Mouse (Mus musculus) heart, postnatal 0 days (tissue): ENCODE data around the gene Tbx2. TPM values are rescaled to one million over a fixed set of nuclear protein-coding genes. Genes with fewer than 3 reads are reported as not detected.

Experiments used
- ATAC-seq: fragments of 200-750 bp; cut with Nextera tagmentation; 2 replicates; pipeline ENCODE4 v1.8.0; 2017; ENCODE audit warnings: low read depth, moderate number of reproducible peaks, moderate library complexity; ENCODE audit not compliant: insufficient read depth
- DNase-seq: peaks from one replicate; pipeline ENCODE4 v3.0.0-alpha.2; 2016; ENCODE audit warnings: low spot score
- H3K27ac ChIP-seq: fragments of 300-500 bp; sonication (generic); 2 replicates; pipeline ENCODE4 v1.5.1; 2014; ENCODE audit warnings: low read depth, mild to moderate bottlenecking
- H3K27me3 ChIP-seq: fragments of 300-500 bp; sonication (generic); 2 replicates; pipeline ENCODE4 v1.6.1; 2014; ENCODE audit warnings: low read length, mixed read lengths; ENCODE audit not compliant: control insufficient read depth, insufficient read depth
- H3K36me3 ChIP-seq: fragments of 300-500 bp; sonication (generic); replicated peaks from 2 replicates; pipeline ENCODE4 v1.6.1; 2014; ENCODE audit warnings: low read length, mixed read lengths; ENCODE audit not compliant: control insufficient read depth, insufficient read depth
- H3K4me1 ChIP-seq: fragments of 300-500 bp; sonication (generic); 2 replicates; pipeline ENCODE4 v1.6.1; 2014; ENCODE audit warnings: antibody characterized with exemption; ENCODE audit not compliant: control insufficient read depth, insufficient read depth
- H3K4me2 ChIP-seq: fragments of 300-500 bp; sonication (generic); 2 replicates; pipeline ENCODE4 v1.6.1; 2014; ENCODE audit warnings: low read depth, mild to moderate bottlenecking, low read length, moderate library complexity
- H3K4me3 ChIP-seq: fragments of 300-500 bp; sonication (generic); 2 replicates; pipeline ENCODE4 v1.5.1; 2014; ENCODE audit warnings: low read depth, low read length
- H3K9ac ChIP-seq: fragments of 300-500 bp; sonication (generic); replicated peaks from 2 replicates; pipeline ENCODE4 v1.6.1; 2014; ENCODE audit warnings: low read depth, low read length, mixed read lengths
- H3K9me3 ChIP-seq: fragments of 300-500 bp; sonication (generic); replicated peaks from 2 replicates; pipeline ENCODE4 v1.6.1; 2016; ENCODE audit warnings: low read length; ENCODE audit not compliant: control insufficient read depth
- CTCF ChIP-seq: IDR thresholded peaks from 2 replicates; pipeline ENCODE4 v1.5.1; 2016; ENCODE audit warnings: antibody characterized with exemption, control low read depth, low read depth
- EP300 ChIP-seq: IDR thresholded peaks from 2 replicates; pipeline ENCODE4 v1.6.1; 2016; ENCODE audit warnings: antibody characterized with exemption, low read depth
- WGBS: fragments of 180-500 bp; shearing (Covaris S2); extraction: QIAGEN DNeasy Blood & Tissue Kit; methylation state at CpG from one replicate; pipeline ENCODE4 v1.1.7; 2014; 5-methylcytosine and 5-hydroxymethylcytosine counted together
- polyA plus RNA-seq: library from polyadenylated mRNA; unstranded; fragments of >200 nt; fragmentation: Nextera tagmentation; extraction: Ambion mirVana; gene quantifications from 2 replicates; pipeline ENCODE4 v1.2.1, GENCODE M21; 2015
- total RNA-seq: library from RNA; depleted of rRNA; stranded (reverse); fragments of >200 nt; gene quantifications from 2 replicates; pipeline ENCODE4 v1.2.3, GENCODE M21; 2014; ENCODE audit warnings: low replicate concordance

Tbx2 gene
- total and polyA plus RNA-seq, 2 experiments from 2014 or later = 1.3 to 8.5 TPM

- TF ChIP-seq EP300 = no peak
- no peak for TF ChIP-seq CTCF
- Histone ChIP-seq H3K9me3 (no peaks in the 10 kb centered on the region), H3K4me2 (no peak overlapping the region), H3K36me3 (no peaks in the 10 kb centered on the region), H3K4me1 (peaks cover 12% of the 10 kb centered on the region), H3K27ac (no peak overlapping the region), H3K9ac (no peak overlapping the region), H3K27me3 (peaks cover 41% of the 10 kb centered on the region), H3K4me3 (no peak overlapping the region)
- DNase-seq (no peak), ATAC-seq (no peak)
- WGBS = 75% methylated on average over 11 of the region's 11 CpGs
Measured at GRCm38 (mm10) chr11:85807353-85807752, 25.0 kb upstream of the Tbx2 start.

GRCm38 (mm10) chr11:85811229-85811628, 21.1 kb upstream of the Tbx2 start:
- no peak for TF ChIP-seq EP300
- TF ChIP-seq CTCF = no peak
- no peak for DNase-seq
- Histone ChIP-seq H3K36me3 (no peaks in the 10 kb centered on the region), H3K4me2 (no peak overlapping the region), H3K9me3 (no peaks in the 10 kb centered on the region), H3K4me3 (no peak overlapping the region), H3K9ac (no peak overlapping the region), H3K27me3 (peaks cover 42% of the 10 kb centered on the region), H3K4me1 (no peaks in the 10 kb centered on the region; the same call in 1 of the 2 replicates), H3K27ac (no peak overlapping the region)
- 65% methylated on average over 4 of the region's 4 CpGs for WGBS
- no peak for ATAC-seq

GRCm38 (mm10) chr11:85811676-85812075, 20.7 kb upstream of the Tbx2 start:
- no peak overlapping the region for H3K27ac ChIP-seq
- 89% methylated on average over 5 of the region's 5 CpGs for WGBS
- ATAC-seq = no peak

GRCm38 (mm10) chr11:85812201-85812966, 20.0 kb upstream of the Tbx2 start:
- Histone ChIP-seq H3K9me3 (no peaks in the 10 kb centered on the region), H3K4me2 (no peak overlapping the region), H3K36me3 (no peaks in the 10 kb centered on the region), H3K27me3 (peaks cover 41% of the 10 kb centered on the region), H3K4me3 (no peak overlapping the region), H3K9ac (no peak overlapping the region), H3K27ac (no peak overlapping the region), H3K4me1 (no peaks in the 10 kb centered on the region; the same call in 1 of the 2 replicates)
- ATAC-seq (no peak), DNase-seq (no peak)
- TF ChIP-seq CTCF (no peak), EP300 (no peak)
- WGBS = 91% methylated on average over 12 of the region's 12 CpGs

More at GRCm38 (mm10) chr11:85811676-85812075, 20.7 kb upstream of the Tbx2 start:
- Histone ChIP-seq H3K4me3 (no peak overlapping the region), H3K4me1 (no peaks in the 10 kb centered on the region; the same call in 1 of the 2 replicates), H3K9me3 (no peaks in the 10 kb centered on the region), H3K36me3 (no peaks in the 10 kb centered on the region), H3K9ac (no peak overlapping the region), H3K27me3 (peaks cover 44% of the 10 kb centered on the region), H3K4me2 (no peak overlapping the region)
- TF ChIP-seq CTCF (no peak), EP300 (no peak)
- no peak for DNase-seq

- Histone ChIP-seq H3K27me3 (peaks cover 38% of the 10 kb centered on the region), H3K27ac (no peak overlapping the region), H3K9me3 (no peaks in the 10 kb centered on the region), H3K36me3 (no peaks in the 10 kb centered on the region), H3K4me1 (no peaks in the 10 kb centered on the region; the same call in 1 of the 2 replicates), H3K9ac (no peak overlapping the region), H3K4me3 (no peak overlapping the region), H3K4me2 (no peak overlapping the region)
- WGBS = 29% methylated on average over 4 of the region's 4 CpGs
- TF ChIP-seq CTCF = no peak
- no peak for DNase-seq
- ATAC-seq = no peak
Measured at GRCm38 (mm10) chr11:85814678-85815077, 17.7 kb upstream of the Tbx2 start.
